Mouse (Mus musculus) intestine, embryonic 15.5 days (tissue): ENCODE data around the gene Asb11. TPM values are rescaled to one million over a fixed set of nuclear protein-coding genes. Genes with fewer than 3 reads are reported as not detected.

Experiments used
- ATAC-seq: fragments of 200-750 bp; cut with Nextera tagmentation; 2 replicates; pipeline ENCODE4 v1.8.0; 2017; ENCODE audit warnings: moderate TSS enrichment, moderate library complexity
- H3K27ac ChIP-seq: fragments of 300-500 bp; sonication (generic); 2 replicates; pipeline ENCODE4 v1.5.1; 2015; ENCODE audit warnings: mild to moderate bottlenecking, inconsistent platforms
- H3K27me3 ChIP-seq: fragments of 300-500 bp; sonication (generic); replicated peaks from 2 replicates; pipeline ENCODE4 v1.6.1; 2015; ENCODE audit warnings: inconsistent platforms
- H3K36me3 ChIP-seq: fragments of 300-500 bp; sonication (generic); 2 replicates; pipeline ENCODE4 v1.6.1; 2015; ENCODE audit warnings: inconsistent platforms
- H3K4me1 ChIP-seq: fragments of 300-500 bp; sonication (generic); replicated peaks from 2 replicates; pipeline ENCODE4 v1.6.1; 2015; ENCODE audit warnings: inconsistent platforms
- H3K4me2 ChIP-seq: fragments of 300-500 bp; sonication (generic); replicated peaks from 2 replicates; pipeline ENCODE4 v1.6.1; 2015; ENCODE audit warnings: mild to moderate bottlenecking, inconsistent platforms
- H3K4me3 ChIP-seq: fragments of 300-500 bp; sonication (generic); replicated peaks from 2 replicates; pipeline ENCODE4 v1.5.1; 2015; ENCODE audit warnings: inconsistent platforms
- H3K9ac ChIP-seq: fragments of 300-500 bp; sonication (generic); 2 replicates; pipeline ENCODE4 v1.6.1; 2015; ENCODE audit warnings: inconsistent platforms
- H3K9me3 ChIP-seq: fragments of 300-500 bp; sonication (generic); 2 replicates; pipeline ENCODE4 v1.6.1; 2016; ENCODE audit warnings: inconsistent platforms
- WGBS: fragments of 180-500 bp; shearing (Covaris S2); methylation state at CpG from one replicate; pipeline ENCODE4 v1.1.7; 2015; 5-methylcytosine and 5-hydroxymethylcytosine counted together
- polyA plus RNA-seq: library from polyadenylated mRNA; unstranded; fragments of >200 nt; fragmentation: Nextera tagmentation; extraction: Ambion mirVana; gene quantifications from 2 replicates; pipeline ENCODE4 v1.2.1, GENCODE M21; 2015

Gene Asb11
- polyA plus RNA-seq, result 0.10 and 0.27 TPM in 2 replicates

- no peaks in the 10 kb centered on the region for H3K36me3 ChIP-seq
- no peak within 1 kb of the TSS for H3K4me2 ChIP-seq
- no peaks in the 10 kb centered on the region for H3K9me3 ChIP-seq
- H3K4me3 ChIP-seq, result no peak within 1 kb of the TSS
- H3K27ac ChIP-seq, result no peak within 1 kb of the TSS
- 54% methylated on average over 8 of the region's 8 CpGs for WGBS
- peak; percentile 88 for ATAC-seq
- H3K4me1 ChIP-seq, result no peaks in the 10 kb centered on the region
- H3K27me3 ChIP-seq, result no peaks in the 10 kb centered on the region
- H3K9ac ChIP-seq, result no peak within 1 kb of the TSS
Measured at GRCm38 (mm10) chrX:164436709-164437108, at the start of gene Asb11. TSS of gene Asb11 (plus strand) at chrX:164436994.

GRCm38 (mm10) chrX:164394091-164394490, 42.7 kb upstream of the Asb11 start:
- Histone ChIP-seq H3K4me1 (no peaks in the 10 kb centered on the region), H3K27ac (no peak overlapping the region), H3K4me3 (no peak overlapping the region), H3K27me3 (no peaks in the 10 kb centered on the region; the same call in 1 of the 2 replicates), H3K9me3 (no peaks in the 10 kb centered on the region), H3K9ac (no peak overlapping the region), H3K36me3 (no peaks in the 10 kb centered on the region), H3K4me2 (no peak overlapping the region)
- 77% methylated on average over 4 of the region's 4 CpGs for WGBS
- ATAC-seq, result no peak

- no peak overlapping the region for H3K4me3 ChIP-seq
- H3K36me3 ChIP-seq, result no peaks in the 10 kb centered on the region
- peak; percentile 75; the same call in 1 of the 2 replicates for ATAC-seq
- no peak overlapping the region for H3K4me2 ChIP-seq
- H3K4me1 ChIP-seq, result no peaks in the 10 kb centered on the region
- H3K27ac ChIP-seq, result no peak overlapping the region
- H3K9me3 ChIP-seq, result no peaks in the 10 kb centered on the region
- H3K9ac ChIP-seq, result no peak overlapping the region
- WGBS, result 57% methylated on average over 3 of the region's 3 CpGs
- H3K27me3 ChIP-seq, result no peaks in the 10 kb centered on the region
Measured at GRCm38 (mm10) chrX:164398456-164398855, 38.3 kb upstream of the Asb11 start.

GRCm38 (mm10) chrX:164405080-164405649, 31.6 kb upstream of the Asb11 start:
- H3K9ac ChIP-seq, result no peak overlapping the region
- no peaks in the 10 kb centered on the region for H3K4me1 ChIP-seq
- H3K27me3 ChIP-seq, result no peaks in the 10 kb centered on the region
- no peak for ATAC-seq
- H3K27ac ChIP-seq, result no peak overlapping the region
- H3K36me3 ChIP-seq, result no peaks in the 10 kb centered on the region
- no peak overlapping the region for H3K4me3 ChIP-seq
- H3K4me2 ChIP-seq, result no peak overlapping the region
- H3K9me3 ChIP-seq, result no peaks in the 10 kb centered on the region

GRCm38 (mm10) chrX:164406133-164407022, 30.4 kb upstream of the Asb11 start:
- Histone ChIP-seq H3K36me3 (no peaks in the 10 kb centered on the region), H3K9me3 (no peaks in the 10 kb centered on the region), H3K4me1 (no peaks in the 10 kb centered on the region), H3K27me3 (no peaks in the 10 kb centered on the region), H3K27ac (no peak overlapping the region), H3K4me3 (no peak overlapping the region), H3K9ac (no peak overlapping the region), H3K4me2 (no peak overlapping the region)
- 0 out of 2 replicates have a peak, but pooled peaks have one; percentile 32 for ATAC-seq
- 70% methylated on average over 9 of the region's 9 CpGs for WGBS

- no peak overlapping the region for H3K4me3 ChIP-seq
- no peak overlapping the region for H3K27ac ChIP-seq
- no peaks in the 10 kb centered on the region for H3K36me3 ChIP-seq
- no peaks in the 10 kb centered on the region for H3K9me3 ChIP-seq
- no peak for ATAC-seq
- no peak overlapping the region for H3K4me2 ChIP-seq
- H3K4me1 ChIP-seq, result no peaks in the 10 kb centered on the region
- WGBS, result 61% methylated on average over 3 of the region's 3 CpGs
- H3K27me3 ChIP-seq, result no peaks in the 10 kb centered on the region
- no peak overlapping the region for H3K9ac ChIP-seq
Measured at GRCm38 (mm10) chrX:164408301-164408927, 28.4 kb upstream of the Asb11 start.

- WGBS, result 69% methylated on average over 1 of the region's 1 CpGs
- ATAC-seq, result peak; percentile 94
Measured at GRCm38 (mm10) chrX:164410562-164410961, 26.2 kb upstream of the Asb11 start.

GRCm38 (mm10) chrX:164416803-164417202, 20.0 kb upstream of the Asb11 start:
- Histone ChIP-seq H3K9ac (no peak overlapping the region), H3K27me3 (no peaks in the 10 kb centered on the region), H3K36me3 (no peaks in the 10 kb centered on the region), H3K27ac (no peak overlapping the region), H3K4me1 (no peaks in the 10 kb centered on the region), H3K4me3 (no peak overlapping the region), H3K4me2 (no peak overlapping the region), H3K9me3 (no peaks in the 10 kb centered on the region)
- WGBS, result 83% methylated on average over 2 of the region's 2 CpGs
- no peak for ATAC-seq

More at GRCm38 (mm10) chrX:164410562-164410961, 26.2 kb upstream of the Asb11 start:
- H3K4me3 ChIP-seq, result no peak overlapping the region
- H3K4me2 ChIP-seq, result no peak overlapping the region
- no peaks in the 10 kb centered on the region for H3K4me1 ChIP-seq
- H3K9ac ChIP-seq, result no peak overlapping the region
- H3K36me3 ChIP-seq, result no peaks in the 10 kb centered on the region
- H3K27ac ChIP-seq, result no peak overlapping the region
- H3K27me3 ChIP-seq, result no peaks in the 10 kb centered on the region
- no peaks in the 10 kb centered on the region for H3K9me3 ChIP-seq

- H3K27ac ChIP-seq, result no peak overlapping the region
- H3K4me3 ChIP-seq, result no peak overlapping the region
- H3K9me3 ChIP-seq, result no peaks in the 10 kb centered on the region
- no peak for ATAC-seq
- H3K9ac ChIP-seq, result no peak overlapping the region
- H3K4me1 ChIP-seq, result no peaks in the 10 kb centered on the region
- H3K4me2 ChIP-seq, result no peak overlapping the region
- no peaks in the 10 kb centered on the region for H3K36me3 ChIP-seq
- H3K27me3 ChIP-seq, result no peaks in the 10 kb centered on the region
Measured at GRCm38 (mm10) chrX:164418008-164418407, 18.8 kb upstream of the Asb11 start.

GRCm38 (mm10) chrX:164419471-164419939, 17.3 kb upstream of the Asb11 start, which contains the start of gene Piga:
TSS of gene Piga (plus strand) at chrX:164419787.
- peak within 1 kb of the TSS; percentile 64 for H3K27ac ChIP-seq
- H3K4me2 ChIP-seq, result peak within 1 kb of the TSS; percentile 52
- no peaks in the 10 kb centered on the region for H3K27me3 ChIP-seq
- no peaks in the 10 kb centered on the region for H3K4me1 ChIP-seq
- peak within 1 kb of the TSS; percentile 59 for H3K9ac ChIP-seq
- no peaks in the 10 kb centered on the region for H3K36me3 ChIP-seq
- WGBS, result 10% methylated on average over 40 of the region's 40 CpGs
- ATAC-seq, result peak; percentile 99
- no peaks in the 10 kb centered on the region for H3K9me3 ChIP-seq
- peak within 1 kb of the TSS; percentile 52 for H3K4me3 ChIP-seq

- Histone ChIP-seq H3K9ac (peak overlapping the region; percentile 59), H3K27ac (peak overlapping the region; percentile 64), H3K4me3 (peak overlapping the region; percentile 52), H3K4me2 (peak overlapping the region; percentile 52), H3K9me3 (no peaks in the 10 kb centered on the region), H3K27me3 (no peaks in the 10 kb centered on the region), H3K36me3 (no peaks in the 10 kb centered on the region), H3K4me1 (no peaks in the 10 kb centered on the region)
- WGBS, result 19% methylated on average over 13 of the region's 13 CpGs
- peak; percentile 42 for ATAC-seq
Measured at GRCm38 (mm10) chrX:164419955-164420354, 16.8 kb upstream of the Asb11 start.

GRCm38 (mm10) chrX:164420518-164420917, 16.3 kb upstream of the Asb11 start:
- Histone ChIP-seq H3K36me3 (no peaks in the 10 kb centered on the region), H3K4me3 (peak overlapping the region; percentile 52), H3K4me2 (peak overlapping the region; percentile 52), H3K27me3 (no peaks in the 10 kb centered on the region), H3K27ac (no peak overlapping the region), H3K9me3 (no peaks in the 10 kb centered on the region), H3K4me1 (no peaks in the 10 kb centered on the region), H3K9ac (peak overlapping the region; percentile 59)
- ATAC-seq, result no peak
- 27% methylated on average over 3 of the region's 3 CpGs for WGBS
